Mouse (Mus musculus): ENCODE results near the gene Ly6g5c. TPM values are rescaled to one million over a fixed set of nuclear protein-coding genes. Genes with fewer than 3 reads are reported as not detected.

Ly6g5c gene
- total and polyA plus RNA-seq, 3 experiments: not detected

DNA sequence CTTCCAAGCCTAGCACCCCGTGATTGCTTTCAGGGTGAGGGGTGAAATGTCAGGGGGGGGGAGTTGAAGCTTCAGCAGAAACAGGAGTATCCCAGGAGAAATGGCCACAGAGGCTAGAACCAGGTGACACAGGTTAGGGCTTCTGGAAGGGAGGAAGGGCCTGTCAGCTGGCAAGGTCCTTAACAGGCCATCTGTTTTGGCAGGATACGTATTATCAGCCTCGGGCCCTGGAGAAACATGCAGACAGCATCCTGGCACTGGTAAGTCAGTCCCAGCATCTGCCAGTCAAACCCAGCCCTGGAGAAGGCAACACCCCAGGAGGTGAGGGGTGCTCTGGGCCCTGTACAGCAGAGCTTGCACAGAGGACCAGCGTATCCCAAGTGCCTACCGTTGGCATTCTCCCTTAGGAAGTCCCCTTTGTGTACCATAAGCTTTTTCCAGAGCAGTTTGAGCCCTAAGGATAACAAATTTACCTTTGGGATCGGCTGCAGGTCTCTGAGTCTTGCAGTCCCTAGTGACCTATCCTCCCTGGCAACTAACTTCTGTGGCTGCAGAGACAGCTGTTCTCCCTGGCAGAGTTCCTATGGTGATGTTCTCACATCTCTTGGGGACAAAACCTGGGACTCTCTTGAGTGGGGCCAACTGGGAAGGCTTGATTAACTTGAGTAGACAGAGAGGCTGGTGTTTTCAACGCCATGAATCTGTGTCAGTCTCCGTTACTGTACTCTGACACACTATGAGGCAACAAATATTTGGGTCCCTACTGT, 17.7 kb upstream of the Ly6g5c start:
- no peak for DNase-seq (ENCODE audit: extremely low read depth)
- Histone ChIP-seq H3K9me3 (replicated peaks; ENCODE audit: low read length) (no peaks in the 10 kb centered on the region), H3K79me2 (replicated peaks; ENCODE audit: control insufficient read depth, extremely low read depth, insufficient read depth, poor library complexity, severe bottlenecking) (no peaks in the 10 kb centered on the region; the same call in 1 of the 2 replicates), H3K9ac (ENCODE audit: insufficient read depth, low read depth) (peak overlapping the region; percentile 87), H3K27ac (ENCODE audit: insufficient read depth, low read depth) (no peak overlapping the region), H3K36me3 (replicated peaks in 1 of 2; ENCODE audit: control insufficient read depth in 1 of 2, insufficient read depth in 1 of 2, low read length in 1 of 2) (peaks cover 19 to 44% of the 10 kb centered on the region in 2 experiments), H3K4me1 (ENCODE audit: control insufficient read depth in 1 of 2, insufficient read depth in 2 of 2) (peaks cover 3 to 20% of the 10 kb centered on the region in 2 experiments), H3K4me2 (ENCODE audit: insufficient read depth, low read depth, poor library complexity, severe bottlenecking) (peak overlapping the region; percentile 87), H3K4me3 (replicated peaks in 1 of 3; ENCODE audit: low read depth in 2 of 3, low read length in 2 of 3, poor library complexity in 1 of 3) (no peak overlapping the region), H3K27me3 (replicated peaks) (peaks cover 17% of the 10 kb centered on the region)
- TF ChIP-seq MXI1 (IDR thresholded peaks at IDR 0.05; ENCODE audit: low read depth, low read length) (no peak), USF2 (conservative IDR thresholded peaks at IDR 0.05; ENCODE audit: low read depth, low read length) (no peak), CHD2 (IDR thresholded peaks at IDR 0.05; ENCODE audit: low read length) (no peak), RAD21 (IDR thresholded peaks at IDR 0.05; ENCODE audit: low read depth, low read length) (no peak), RCOR1 (conservative IDR thresholded peaks at IDR 0.05; ENCODE audit: low read depth, low read length) (no peak), MAFK (IDR thresholded peaks at IDR 0.05; ENCODE audit: insufficient replicate concordance, low read length) (no peak), GABPA (IDR thresholded peaks at IDR 0.05; ENCODE audit: insufficient replicate concordance, low read depth, low read length) (no peak), SMC3 (IDR thresholded peaks at IDR 0.05; ENCODE audit: low read depth, low read length) (no peak), TCF12 (IDR thresholded peaks at IDR 0.05; ENCODE audit: low read depth, low read length) (no peak), MYC (IDR thresholded peaks at IDR 0.05; ENCODE audit: low read depth, low read length) (no peak), PAX5 (IDR thresholded peaks at IDR 0.05; ENCODE audit: low read length) (no peak), SIN3A (IDR thresholded peaks at IDR 0.05; ENCODE audit: low read length) (no peak), POLR2A (IDR thresholded peaks at IDR 0.05; ENCODE audit: low read depth, low read length) (no peak)
- in situ Hi-C loops (cut with MboI; ENCODE audit: low pct_ligation_motif_present, low pct_unique_long_range_greater_than_20kb, low sequenced_read_pairs) (no loop called here), dilution Hi-C loops (cut with MboI; ENCODE audit: extremely low pct_ligation_motif_present, extremely low pct_unique_long_range_greater_than_20kb, low sequenced_read_pairs) (no loop called here)

GRCm38 (mm10) chr17:35092403-35093198, 15.5 kb upstream of the Ly6g5c start:
- Histone ChIP-seq H3K4me2 (ENCODE audit: insufficient read depth, low read depth, poor library complexity, severe bottlenecking) (no peak overlapping the region), H3K9ac (ENCODE audit: insufficient read depth, low read depth) (no peak overlapping the region), H3K27me3 (replicated peaks) (peaks cover 3% of the 10 kb centered on the region), H3K27ac (ENCODE audit: insufficient read depth, low read depth) (no peak overlapping the region), H3K4me1 (ENCODE audit: control insufficient read depth in 1 of 2, insufficient read depth in 2 of 2) (peaks cover 3 to 20% of the 10 kb centered on the region in 2 experiments), H3K4me3 (replicated peaks in 1 of 3; ENCODE audit: low read depth in 2 of 3, low read length in 2 of 3, poor library complexity in 1 of 3) (no peak overlapping the region), H3K9me3 (replicated peaks; ENCODE audit: low read length) (no peaks in the 10 kb centered on the region), H3K79me2 (replicated peaks; ENCODE audit: control insufficient read depth, extremely low read depth, insufficient read depth, poor library complexity, severe bottlenecking) (no peaks in the 10 kb centered on the region; the same call in 1 of the 2 replicates), H3K36me3 (replicated peaks in 1 of 2; ENCODE audit: control insufficient read depth in 1 of 2, insufficient read depth in 1 of 2, low read length in 1 of 2) (peaks cover 37 to 66% of the 10 kb centered on the region in 2 experiments)
- no peak for TF ChIP-seq HCFC1 (IDR thresholded peaks at IDR 0.05; ENCODE audit: low read depth, low read length)
- no peak for DNase-seq (ENCODE audit: extremely low read depth)
- in situ Hi-C loops (cut with MboI; ENCODE audit: low pct_ligation_motif_present, low pct_unique_long_range_greater_than_20kb, low sequenced_read_pairs) (no loop called here), dilution Hi-C loops (cut with MboI; ENCODE audit: extremely low pct_ligation_motif_present, extremely low pct_unique_long_range_greater_than_20kb, low sequenced_read_pairs) (no loop called here)
